Mouse (Mus musculus): ENCODE data around the gene Zfp663. TPM values are rescaled to one million over a fixed set of nuclear protein-coding genes. Genes with fewer than 3 reads are reported as not detected.

Gene Zfp663
- polyA plus RNA-seq, 1 experiment, result not detected

- DNase-seq, result no peak
- WGBS, result 81% methylated on average over 3 of the region's 3 CpGs
- H3K27me3 ChIP-seq (replicated peaks; ENCODE audit: control insufficient read depth, insufficient read depth, low read length), result 0 out of 2 replicates have a peak, but pooled peaks cover 2% of the 10 kb centered on the region
- no peaks in the 10 kb centered on the region for H3K36me3 ChIP-seq (ENCODE audit: control insufficient read depth, insufficient read depth, low read length)
- no peaks in the 10 kb centered on the region for H3K4me1 ChIP-seq (ENCODE audit: control insufficient read depth, insufficient read depth, low read length)
- H3K27ac ChIP-seq (ENCODE audit: insufficient read depth, low read depth, low read length), result no peak overlapping the region
- H3K4me3 ChIP-seq (ENCODE audit: insufficient read depth, low read depth, low read length), result no peak overlapping the region
- TF ChIP-seq CTCF (conservative IDR thresholded peaks at IDR 0.05; ENCODE audit: insufficient read depth, insufficient read length, low read depth, low read length) (no peak), POLR2A (IDR thresholded peaks at IDR 0.05; ENCODE audit: low read depth, low read length) (no peak)
Measured at GRCm38 (mm10) chr2:165370348-165370747, 1.8 kb upstream of the Zfp663 start.

- TF ChIP-seq POLR2A (IDR thresholded peaks at IDR 0.05; ENCODE audit: low read depth, low read length) (no peak), CTCF (conservative IDR thresholded peaks at IDR 0.05; ENCODE audit: insufficient read depth, insufficient read length, low read depth, low read length) (no peak)
- H3K27me3 ChIP-seq (replicated peaks; ENCODE audit: control insufficient read depth, insufficient read depth, low read length), result 0 out of 2 replicates have a peak, but pooled peaks cover 2% of the 10 kb centered on the region
- 3% methylated on average over 13 of the region's 13 CpGs for WGBS
- no peak overlapping the region for H3K27ac ChIP-seq (ENCODE audit: insufficient read depth, low read depth, low read length)
- H3K4me3 ChIP-seq (ENCODE audit: insufficient read depth, low read depth, low read length), result no peak overlapping the region
- H3K36me3 ChIP-seq (ENCODE audit: control insufficient read depth, insufficient read depth, low read length), result no peaks in the 10 kb centered on the region
- H3K4me1 ChIP-seq (ENCODE audit: control insufficient read depth, insufficient read depth, low read length), result no peaks in the 10 kb centered on the region
- no peak for DNase-seq
Measured at GRCm38 (mm10) chr2:165367868-165368439, 575 bp downstream of the Zfp663 start.

- no peaks in the 10 kb centered on the region for H3K36me3 ChIP-seq (ENCODE audit: control insufficient read depth, insufficient read depth, low read length)
Measured at GRCm38 (mm10) chr2:165367047-165367520, 1.4 kb downstream of the Zfp663 start.

GRCm38 (mm10) chr2:165364334-165365091 lies 4.0 kb downstream of the Zfp663 start:
- WGBS, result 10% methylated on average over 21 of the region's 21 CpGs
- Histone ChIP-seq H3K36me3 (ENCODE audit: control insufficient read depth, insufficient read depth, low read length) (no peaks in the 10 kb centered on the region), H3K4me1 (ENCODE audit: control insufficient read depth, insufficient read depth, low read length) (no peaks in the 10 kb centered on the region), H3K4me3 (ENCODE audit: insufficient read depth, low read depth, low read length) (no peak overlapping the region), H3K27me3 (replicated peaks; ENCODE audit: control insufficient read depth, insufficient read depth, low read length) (0 out of 2 replicates have a peak, but pooled peaks cover 2% of the 10 kb centered on the region), H3K27ac (ENCODE audit: insufficient read depth, low read depth, low read length) (no peak overlapping the region)
- TF ChIP-seq CTCF (conservative IDR thresholded peaks at IDR 0.05; ENCODE audit: insufficient read depth, insufficient read length, low read depth, low read length), result peak; percentile 70
- TF ChIP-seq POLR2A (IDR thresholded peaks at IDR 0.05; ENCODE audit: low read depth, low read length), result no peak
- DNase-seq, result peak; percentile 35

More at GRCm38 (mm10) chr2:165367047-165367520, 1.4 kb downstream of the Zfp663 start:
- Histone ChIP-seq H3K4me3 (ENCODE audit: insufficient read depth, low read depth, low read length) (no peak overlapping the region), H3K27ac (ENCODE audit: insufficient read depth, low read depth, low read length) (no peak overlapping the region), H3K4me1 (ENCODE audit: control insufficient read depth, insufficient read depth, low read length) (no peaks in the 10 kb centered on the region), H3K27me3 (replicated peaks; ENCODE audit: control insufficient read depth, insufficient read depth, low read length) (0 out of 2 replicates have a peak, but pooled peaks cover 2% of the 10 kb centered on the region)
- 3% methylated on average over 5 of the region's 8 CpGs for WGBS
- TF ChIP-seq CTCF (conservative IDR thresholded peaks at IDR 0.05; ENCODE audit: insufficient read depth, insufficient read length, low read depth, low read length) (no peak), POLR2A (IDR thresholded peaks at IDR 0.05; ENCODE audit: low read depth, low read length) (no peak)
- DNase-seq, result peak; percentile 81

- Histone ChIP-seq H3K4me1 (ENCODE audit: control insufficient read depth, insufficient read depth, low read length) (no peaks in the 10 kb centered on the region), H3K27me3 (replicated peaks; ENCODE audit: control insufficient read depth, insufficient read depth, low read length) (0 out of 2 replicates have a peak, but pooled peaks cover under 1% of the 10 kb centered on the region), H3K27ac (ENCODE audit: insufficient read depth, low read depth, low read length) (no peak overlapping the region), H3K36me3 (ENCODE audit: control insufficient read depth, insufficient read depth, low read length) (no peaks in the 10 kb centered on the region), H3K4me3 (ENCODE audit: insufficient read depth, low read depth, low read length) (no peak overlapping the region)
- DNase-seq, result no peak
- 93% methylated on average over 6 of the region's 6 CpGs for WGBS
- TF ChIP-seq POLR2A (IDR thresholded peaks at IDR 0.05; ENCODE audit: low read depth, low read length), result no peak
- no peak for TF ChIP-seq CTCF (conservative IDR thresholded peaks at IDR 0.05; ENCODE audit: insufficient read depth, insufficient read length, low read depth, low read length)
Measured at GRCm38 (mm10) chr2:165363282-165363681, 5.2 kb downstream of the Zfp663 start.

- no peak overlapping the region for H3K27ac ChIP-seq (ENCODE audit: insufficient read depth, low read depth, low read length)
- 5% methylated on average over 1 of the region's 1 CpGs for WGBS
- H3K36me3 ChIP-seq (ENCODE audit: control insufficient read depth, insufficient read depth, low read length), result no peaks in the 10 kb centered on the region
- no peak overlapping the region for H3K4me3 ChIP-seq (ENCODE audit: insufficient read depth, low read depth, low read length)
- H3K4me1 ChIP-seq (ENCODE audit: control insufficient read depth, insufficient read depth, low read length), result no peaks in the 10 kb centered on the region
- peak; percentile 66 for DNase-seq
- H3K27me3 ChIP-seq (replicated peaks; ENCODE audit: control insufficient read depth, insufficient read depth, low read length), result no peaks in the 10 kb centered on the region
- TF ChIP-seq CTCF (conservative IDR thresholded peaks at IDR 0.05; ENCODE audit: insufficient read depth, insufficient read length, low read depth, low read length), result peak; percentile 90
- TF ChIP-seq POLR2A (IDR thresholded peaks at IDR 0.05; ENCODE audit: low read depth, low read length), result no peak
Measured at GRCm38 (mm10) chr2:165360861-165361260, 7.7 kb downstream of the Zfp663 start.

Data from kidney, adult 2 months (tissue).